Mouse (Mus musculus): ENCODE results near the gene Creb5.

GRCm38 (mm10) chr6:53526460-53526859 lies 239.4 kb downstream of the Creb5 start:
- TF ChIP-seq POLR2A (IDR thresholded peaks at IDR 0.05; ENCODE audit: low read depth, low read length) (no peak), CTCF (IDR thresholded peaks at IDR 0.05; ENCODE audit: borderline replicate concordance, insufficient read depth, low read length) (no peak)
